Mouse (Mus musculus) bone marrow macrophage, adult 2 months (primary cell): ENCODE measurements at regions not wholly inside any gene's neighbourhood (a gene's known extent, or its start where the extent isn't known, plus 50 kb on each side); places are given as distances from the start of the nearest gene placed in this dataset.

ENCODE experiments used
- H3K27ac ChIP-seq: 2 replicates; pipeline ENCODE4 v1.5.1; 2012; ENCODE audit warnings: low read depth, low read length; ENCODE audit not compliant: insufficient read depth
- H3K4me1 ChIP-seq: 2 replicates; pipeline ENCODE4 v1.6.1; 2012; ENCODE audit warnings: low read length; ENCODE audit not compliant: control insufficient read depth, insufficient read depth
- H3K4me3 ChIP-seq: 2 replicates; pipeline ENCODE4 v1.5.1; 2012; ENCODE audit warnings: mild to moderate bottlenecking, low read length, moderate library complexity; ENCODE audit not compliant: insufficient read depth
- CTCF ChIP-seq: IDR thresholded peaks from 2 replicates; pipeline ENCODE4 v1.5.1; 2012; ENCODE audit warnings: low read depth, mild to moderate bottlenecking, low read length, moderate library complexity
- POLR2A ChIP-seq: IDR thresholded peaks from 2 replicates; pipeline ENCODE4 v1.6.1; 2012; ENCODE audit warnings: mild to moderate bottlenecking, low read depth, low read length, borderline replicate concordance

DNA sequence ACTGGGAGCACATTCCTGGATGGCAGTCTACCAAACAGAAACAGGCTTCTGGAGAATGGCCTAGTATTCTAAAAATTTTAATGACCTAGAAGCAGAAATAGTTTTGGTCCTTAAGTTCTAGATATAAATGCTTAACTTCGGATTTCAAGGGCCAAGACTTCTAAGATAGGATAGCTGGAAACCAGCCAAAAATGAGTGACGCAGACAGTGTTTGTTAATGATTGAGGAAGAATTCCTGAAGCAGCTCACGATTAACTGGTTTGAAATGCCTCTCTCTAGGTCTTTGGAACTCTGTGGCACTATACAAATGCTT lies 213.9 kb upstream of the Gm5148 start:
- no peak overlapping the region for H3K4me3 ChIP-seq
- no peak overlapping the region for H3K27ac ChIP-seq
- TF ChIP-seq POLR2A (no peak), CTCF (no peak)
- no peaks in the 10 kb centered on the region for H3K4me1 ChIP-seq

DNA sequence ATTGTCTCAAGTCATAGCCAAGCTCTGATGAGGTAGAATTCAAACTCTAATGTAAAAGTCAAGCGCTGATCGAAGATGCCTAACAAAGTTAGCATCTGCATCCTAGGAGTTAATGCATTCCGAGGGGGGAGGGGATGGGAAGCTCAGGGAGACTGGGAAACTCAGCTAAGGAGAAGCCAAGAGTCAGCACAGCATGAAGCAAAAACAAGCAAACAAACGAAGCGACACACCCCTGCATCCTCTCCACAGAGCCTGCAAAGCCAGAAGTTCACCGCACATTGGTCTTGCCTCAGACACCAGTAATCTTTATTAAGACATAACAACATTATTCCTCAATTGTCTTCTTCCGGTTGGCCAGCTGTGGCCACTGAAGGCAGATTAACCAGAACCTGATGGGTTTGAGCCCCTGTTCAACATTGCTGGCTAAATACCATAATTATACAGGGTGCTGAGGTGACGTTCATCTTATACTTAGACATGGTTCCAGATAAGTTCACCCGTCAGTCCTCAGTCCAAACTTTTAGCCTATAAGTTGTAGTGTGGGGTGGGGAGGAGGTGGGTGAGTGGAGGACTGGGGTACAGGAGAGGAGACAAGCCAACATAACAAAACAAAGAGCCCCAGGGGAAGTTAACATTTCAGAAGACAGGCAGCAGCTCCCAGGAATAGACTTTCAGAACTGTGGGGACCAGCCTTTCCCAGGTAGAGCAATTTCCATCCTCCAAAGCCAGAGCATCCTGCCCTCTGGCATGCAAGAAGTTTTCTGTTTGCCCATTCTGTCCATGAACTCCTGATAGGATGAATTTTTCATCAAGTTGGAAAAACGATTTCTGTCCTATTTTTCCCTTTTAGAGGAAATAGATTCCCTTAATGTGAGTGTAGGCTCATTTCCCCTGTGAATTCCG lies 213.3 kb upstream of the Gm5148 start:
- Histone ChIP-seq H3K4me1 (no peaks in the 10 kb centered on the region), H3K4me3 (no peak overlapping the region), H3K27ac (no peak overlapping the region)
- TF ChIP-seq POLR2A (no peak), CTCF (no peak)

DNA sequence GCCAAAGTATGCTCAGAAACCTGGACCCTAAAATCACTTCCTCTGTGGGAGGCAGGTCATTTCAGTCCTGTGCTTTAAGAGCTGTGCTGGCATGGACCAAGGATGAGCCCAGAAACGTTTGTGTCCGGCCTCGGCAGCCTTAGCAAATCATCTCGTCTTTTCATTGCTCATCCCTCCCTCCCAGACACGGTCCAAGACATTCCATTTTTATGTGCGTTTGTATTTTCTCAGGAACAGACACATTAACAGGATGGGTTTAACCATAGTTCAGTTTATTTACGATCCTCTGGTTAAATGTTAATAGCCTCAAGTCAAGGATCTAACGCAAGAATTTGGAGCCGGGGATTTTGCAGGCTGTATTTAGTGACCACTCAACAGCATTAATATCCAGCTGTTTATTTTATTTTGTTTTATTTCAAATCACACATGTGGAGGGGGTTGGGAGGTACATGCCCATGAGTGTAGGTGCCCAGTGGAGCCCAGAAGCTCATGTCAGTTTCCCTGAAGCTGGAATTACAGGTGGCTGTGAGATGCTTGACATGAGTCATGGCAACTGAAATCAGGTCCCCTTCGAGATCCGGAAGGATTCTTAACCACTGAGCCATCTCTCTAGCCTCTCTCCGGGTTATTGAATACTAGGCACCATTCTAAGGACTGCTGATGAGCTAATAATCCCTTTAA lies 212.1 kb upstream of the Gm5148 start:
- Histone ChIP-seq H3K4me1 (no peaks in the 10 kb centered on the region), H3K4me3 (no peak overlapping the region), H3K27ac (no peak overlapping the region)
- TF ChIP-seq POLR2A (no peak), CTCF (no peak)

DNA sequence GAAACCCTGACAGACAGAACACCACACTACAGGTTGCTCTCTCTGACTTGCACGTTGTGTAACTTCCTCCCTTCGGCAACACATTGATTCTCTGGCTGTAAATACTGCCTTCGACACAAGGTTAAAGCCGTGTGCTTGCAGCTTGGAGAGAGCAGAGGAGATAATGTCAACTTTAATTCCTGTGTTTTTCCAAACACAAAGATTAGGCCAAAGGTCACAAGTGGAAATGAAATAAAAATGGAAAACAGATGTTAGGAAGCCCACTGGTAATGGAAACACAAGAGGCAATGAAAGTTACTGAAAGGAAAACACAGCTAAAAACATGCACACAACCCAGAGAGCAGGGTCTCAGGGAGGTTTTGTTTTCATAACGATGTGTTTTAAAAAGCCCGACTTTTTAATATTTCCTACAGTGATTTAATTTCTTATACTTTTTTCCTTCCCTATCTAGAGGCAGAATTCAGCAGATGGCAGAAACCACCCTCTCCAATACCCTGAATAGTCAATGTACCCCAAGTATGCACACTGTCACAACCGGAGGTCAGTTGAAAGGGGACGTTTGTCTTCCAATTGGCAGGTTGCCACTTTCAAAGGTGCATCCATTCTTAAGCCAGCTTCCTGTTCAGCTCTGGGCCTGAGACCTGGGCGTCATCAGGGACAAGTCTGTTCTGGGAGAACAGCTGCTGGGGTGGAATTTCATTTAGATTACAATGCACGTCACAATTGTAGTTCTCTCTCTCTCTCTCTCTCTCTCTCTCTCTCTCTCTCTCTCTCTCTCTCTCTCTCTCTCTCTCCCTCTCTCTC lies 210.8 kb upstream of the Gm5148 start:
- TF ChIP-seq POLR2A, result no peak
- TF ChIP-seq CTCF, result no peak
- Histone ChIP-seq H3K27ac (no peak overlapping the region), H3K4me1 (no peaks in the 10 kb centered on the region), H3K4me3 (no peak overlapping the region)

DNA sequence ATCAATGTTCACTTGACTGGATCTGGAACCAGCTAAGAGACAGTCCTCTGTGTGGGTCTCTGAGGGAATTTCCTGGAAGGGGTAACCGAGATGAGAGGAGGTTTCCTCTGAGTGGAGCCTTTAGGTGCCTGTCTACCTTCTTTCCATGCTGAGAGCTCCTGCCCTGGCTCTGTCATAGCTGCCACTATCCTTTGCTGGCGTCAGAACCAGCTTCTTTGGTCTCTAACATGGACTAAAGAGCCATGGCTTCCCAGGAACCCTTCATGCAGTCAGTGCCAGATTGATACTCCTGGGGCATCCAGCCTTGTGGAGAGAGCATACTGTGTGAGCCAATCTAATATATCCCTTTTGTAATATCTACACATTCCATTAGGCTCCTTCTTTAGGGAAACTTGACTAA lies 209.9 kb upstream of the Gm5148 start:
- no peak overlapping the region for H3K4me3 ChIP-seq
- no peak overlapping the region for H3K27ac ChIP-seq
- no peak for TF ChIP-seq CTCF
- no peaks in the 10 kb centered on the region for H3K4me1 ChIP-seq

DNA sequence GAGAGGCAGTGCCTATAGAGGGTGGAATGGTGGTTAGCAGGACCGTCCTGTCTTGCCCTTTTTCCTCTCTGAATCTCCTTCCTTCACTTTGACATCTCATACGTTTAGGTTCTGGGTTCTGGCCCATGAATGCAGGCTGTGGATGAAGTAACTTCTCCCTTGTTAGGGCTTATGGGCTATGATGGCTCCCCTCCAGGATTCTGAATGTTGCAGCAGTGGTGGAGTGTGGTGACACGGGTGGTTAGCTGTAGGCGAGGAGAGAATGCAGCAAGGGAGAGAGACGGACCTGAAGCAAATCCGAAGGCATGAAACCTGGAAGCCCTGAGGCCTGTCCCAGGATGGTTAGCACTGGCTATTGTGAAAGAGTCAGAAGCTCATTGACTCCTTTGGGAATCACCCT lies 204.4 kb upstream of the Gm5148 start:
- TF ChIP-seq POLR2A (no peak), CTCF (no peak)
- Histone ChIP-seq H3K27ac (no peak overlapping the region), H3K4me1 (no peaks in the 10 kb centered on the region), H3K4me3 (no peak overlapping the region)

DNA sequence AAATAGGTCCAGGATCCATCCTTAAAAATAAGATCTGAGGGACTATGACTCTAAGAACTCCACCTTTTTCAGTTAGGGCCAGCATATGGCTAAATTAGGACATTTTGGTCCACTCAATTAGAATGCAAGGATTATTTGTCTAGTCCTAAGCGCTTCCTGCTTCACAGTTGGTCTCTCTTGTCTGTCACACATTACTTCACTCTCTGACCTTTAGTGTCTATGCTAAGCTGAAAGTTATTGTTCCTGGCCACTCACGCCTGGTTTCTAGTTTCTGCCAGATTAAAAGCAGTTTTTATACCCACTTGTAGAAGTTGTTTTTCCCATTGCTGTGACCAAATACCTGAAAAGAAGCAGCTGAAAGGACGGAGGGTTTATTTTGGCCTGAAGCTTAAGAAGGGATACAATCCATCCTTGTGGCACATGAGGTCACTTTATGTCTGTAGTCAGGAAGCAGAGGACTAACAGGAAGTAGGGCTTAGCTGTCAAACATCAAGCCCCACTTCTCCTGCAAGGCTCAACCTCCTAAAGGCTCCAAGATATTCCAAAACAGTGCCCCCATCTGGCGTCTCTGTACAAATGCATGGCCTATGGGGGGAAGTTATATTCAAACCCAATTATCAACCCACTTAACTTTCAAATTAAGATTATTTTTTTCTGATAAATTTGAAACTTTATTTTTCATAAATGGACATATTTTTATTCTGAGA lies 195.3 kb upstream of the Gm5148 start:
- no peak overlapping the region for H3K4me3 ChIP-seq
- H3K27ac ChIP-seq, result no peak overlapping the region
- H3K4me1 ChIP-seq, result no peaks in the 10 kb centered on the region
- TF ChIP-seq CTCF (no peak), POLR2A (no peak)

DNA sequence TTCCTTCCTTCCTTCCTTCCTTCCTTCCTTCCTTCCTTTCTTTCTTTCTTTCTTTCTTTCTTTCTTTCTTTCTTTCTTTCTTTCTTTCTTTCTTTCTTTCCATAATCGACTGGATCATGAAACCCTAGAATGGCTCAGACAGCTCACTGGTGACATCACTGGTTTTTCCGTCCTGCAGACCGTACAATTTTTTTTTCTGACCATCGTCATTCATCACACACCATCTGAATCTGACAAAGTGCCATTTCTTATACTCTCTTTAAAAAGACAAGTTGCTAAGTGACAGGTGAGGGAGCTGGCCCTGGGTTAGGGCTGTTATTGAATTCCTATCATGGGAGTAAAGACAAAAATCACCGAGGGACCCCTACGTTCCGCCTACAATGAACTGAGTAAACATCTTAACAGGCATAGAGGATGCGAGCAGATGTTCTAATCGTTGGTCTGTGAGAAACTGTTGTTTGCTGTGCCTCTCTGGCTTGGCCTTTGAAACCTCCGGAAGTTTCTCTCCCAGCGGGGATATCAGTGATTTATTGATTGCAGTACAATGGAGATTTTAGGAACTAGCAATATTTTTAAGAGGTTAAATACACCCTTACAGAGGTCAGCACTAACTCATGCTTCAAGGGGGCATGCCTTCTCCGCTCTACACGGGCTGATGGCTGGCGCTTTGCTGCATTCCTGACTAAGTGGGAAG lies 192.6 kb upstream of the Gm5148 start:
- no peak overlapping the region for H3K4me3 ChIP-seq
- H3K4me1 ChIP-seq, result no peaks in the 10 kb centered on the region
- H3K27ac ChIP-seq, result no peak overlapping the region
- TF ChIP-seq CTCF, result no peak
- TF ChIP-seq POLR2A, result no peak

DNA sequence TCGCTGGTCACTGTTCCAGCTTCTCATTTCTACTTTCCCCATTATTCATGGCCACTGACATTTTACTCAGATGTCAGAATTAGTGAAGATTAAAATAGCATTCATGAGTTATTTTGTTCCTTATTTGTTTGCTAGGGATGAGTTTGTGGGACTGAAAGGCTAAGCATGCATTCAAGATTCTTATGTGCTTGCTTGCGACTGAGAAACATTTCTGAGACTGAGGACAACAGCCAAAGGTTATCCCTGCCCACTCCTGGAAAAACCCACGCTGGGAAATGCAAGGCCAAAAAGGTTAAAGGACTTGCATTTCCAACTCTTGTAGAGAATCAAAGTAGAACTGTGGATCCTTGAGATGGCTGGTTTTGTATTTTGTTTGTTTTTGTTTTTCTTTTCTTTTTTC lies 192.0 kb upstream of the Gm5148 start:
- Histone ChIP-seq H3K27ac (no peak overlapping the region), H3K4me1 (no peaks in the 10 kb centered on the region), H3K4me3 (no peak overlapping the region)
- TF ChIP-seq CTCF (no peak), POLR2A (no peak)
